In the genomic region with DNA sequence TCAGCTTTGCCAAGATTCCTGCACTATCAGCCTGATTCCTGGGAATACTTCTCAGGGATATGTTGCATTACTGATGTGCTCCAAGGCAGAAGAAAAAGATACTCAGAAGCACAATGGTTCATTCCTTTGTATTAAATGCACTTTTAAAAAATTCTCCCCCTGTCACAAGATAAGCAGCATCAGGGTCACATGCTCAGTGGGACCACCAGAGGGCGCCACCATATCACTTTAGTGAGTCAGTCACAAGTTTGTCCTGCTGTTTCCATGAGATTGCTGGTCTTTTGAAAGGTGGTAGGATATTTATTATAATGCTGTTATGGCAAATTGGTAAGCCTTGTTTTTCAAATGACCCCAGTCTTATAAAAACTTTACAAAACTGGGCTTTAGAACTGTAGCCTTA, we compare ENCODE assay signal across 9 mouse cellular contexts. TPM values are rescaled to one million over a fixed set of nuclear protein-coding genes. Genes with fewer than 3 reads are reported as not detected.
DNase-seq lines count a peak whose midpoint lies in the region; ATAC-seq and TF ChIP-seq lines count a peak whose summit lies in the region.
"Had no signal": no experiment of that assay in that cellular context is flagged by ENCODE, and none has a peak within 500 bp of the region (broad histone marks: within the 10 kb centered on the region; RNA-seq: fewer than 3 reads in every experiment).

No protein-coding gene starts in this region.

- 3% methylated on average over 1 of the region's 1 CpGs for WGBS in forebrain, postnatal 0 days
- WGBS in forebrain, embryonic 15.5 days = 0% methylated on average over 1 of the region's 1 CpGs
- 0% methylated on average over 1 of the region's 1 CpGs for WGBS in liver, postnatal 0 days (ENCODE audit: insufficient replicate concordance)
- 0% methylated on average over 1 of the region's 1 CpGs for WGBS in stomach, postnatal 0 days

- ATAC-seq in forebrain, postnatal 0 days = no peak
- ATAC-seq in forebrain, embryonic 15.5 days (replicated peaks) = no peak
- ATAC-seq in liver, postnatal 0 days = no peak
- no peak for ATAC-seq in stomach, postnatal 0 days (ENCODE audit: low FRiP score, low TSS enrichment)

- no peak overlapping the region for H3K9ac ChIP-seq in forebrain, postnatal 0 days
- no peak overlapping the region for H3K9ac ChIP-seq in forebrain, embryonic 15.5 days (replicated peaks)
- no peak overlapping the region for H3K9ac ChIP-seq in liver, postnatal 0 days (replicated peaks)
- H3K9ac ChIP-seq in stomach, postnatal 0 days (ENCODE audit: low read length) = no peak overlapping the region

- no peaks in the 10 kb centered on the region for H3K9me3 ChIP-seq in forebrain, postnatal 0 days (ENCODE audit: low read length)
- no peaks in the 10 kb centered on the region for H3K9me3 ChIP-seq in forebrain, embryonic 15.5 days
- 0 out of 2 replicates have a peak, but pooled peaks cover 2% of the 10 kb centered on the region for H3K9me3 ChIP-seq in liver, postnatal 0 days (ENCODE audit: low read length)
- no peaks in the 10 kb centered on the region for H3K9me3 ChIP-seq in stomach, postnatal 0 days (ENCODE audit: control insufficient read depth, low read length)

- intact Hi-C loops in gastrocnemius, postnatal 14 days (cut with DNase I; ENCODE audit: low total_unique reads) = no loop called here

- H3K4me2 ChIP-seq in forebrain, postnatal 0 days (ENCODE audit: low read depth) = no peak overlapping the region
- H3K4me2 ChIP-seq in forebrain, embryonic 15.5 days (replicated peaks) = no peak overlapping the region
- no peak overlapping the region for H3K4me2 ChIP-seq in liver, postnatal 0 days (ENCODE audit: low read depth, low read length)
- no peak overlapping the region for H3K4me2 ChIP-seq in stomach, postnatal 0 days (replicated peaks; ENCODE audit: low read depth)

- TF ChIP-seq CTCF in forebrain, postnatal 0 days (IDR thresholded peaks at IDR 0.05; ENCODE audit: low read depth) = peak; percentile 66
- TF ChIP-seq CTCF in liver, postnatal 0 days (IDR thresholded peaks at IDR 0.05; ENCODE audit: low read depth) = peak; percentile 73
- peak; percentile 76 for TF ChIP-seq CTCF in stomach, postnatal 0 days (IDR thresholded peaks at IDR 0.05; ENCODE audit: low read depth)

- peak; percentile 29 for DNase-seq in forebrain, postnatal 0 days
- peak; percentile 26 for DNase-seq in ovary, postnatal 36 days (ENCODE audit: low spot score)
- DNase-seq in ovary, adult 18-20 months (ENCODE audit: low spot score) = no peak
- peak; percentile 10 for DNase-seq in c-Kit-positive CD71-negative TER-119-negative erythroid progenitor cells, embryonic 14.5 days (ENCODE audit: low read depth)
- DNase-seq in gastrocnemius, postnatal 14 days = peak; percentile 49
- DNase-seq in liver, postnatal 0 days = peak; percentile 58
- DNase-seq in stomach, postnatal 0 days (ENCODE audit: low spot score) = peak; percentile 53

- H3K4me3 ChIP-seq in forebrain, postnatal 0 days (ENCODE audit: low read depth, low read length) = no peak overlapping the region
- H3K4me3 ChIP-seq in forebrain, embryonic 15.5 days = no peak overlapping the region
- H3K4me3 ChIP-seq in liver, postnatal 0 days (ENCODE audit: low read depth, low read length) = no peak overlapping the region
- no peak overlapping the region for H3K4me3 ChIP-seq in stomach, postnatal 0 days (ENCODE audit: low read depth, low read length)

- TF ChIP-seq EP300 in liver, postnatal 0 days (IDR thresholded peaks at IDR 0.05; ENCODE audit: low read depth) = no peak
- TF ChIP-seq EP300 in stomach, postnatal 0 days (optimal IDR thresholded peaks at IDR 0.05) = no peak

- no peaks in the 10 kb centered on the region for H3K4me1 ChIP-seq in forebrain, postnatal 0 days (ENCODE audit: insufficient read depth)
- no peaks in the 10 kb centered on the region for H3K4me1 ChIP-seq in forebrain, embryonic 15.5 days
- no peaks in the 10 kb centered on the region for H3K4me1 ChIP-seq in liver, postnatal 0 days (ENCODE audit: insufficient read depth)
- no peaks in the 10 kb centered on the region for H3K4me1 ChIP-seq in stomach, postnatal 0 days (replicated peaks; ENCODE audit: control insufficient read depth, insufficient read depth)

- no peak overlapping the region for H3K27ac ChIP-seq in forebrain, postnatal 0 days (ENCODE audit: low read depth, low read length)
- no peak overlapping the region for H3K27ac ChIP-seq in forebrain, embryonic 15.5 days (replicated peaks)
- H3K27ac ChIP-seq in liver, postnatal 0 days (ENCODE audit: low read depth) = no peak overlapping the region
- H3K27ac ChIP-seq in stomach, postnatal 0 days (replicated peaks) = no peak overlapping the region

- H3K36me3 ChIP-seq in forebrain, postnatal 0 days (ENCODE audit: insufficient read depth) = no peaks in the 10 kb centered on the region
- H3K36me3 ChIP-seq in forebrain, embryonic 15.5 days = no peaks in the 10 kb centered on the region
- H3K36me3 ChIP-seq in liver, postnatal 0 days (replicated peaks; ENCODE audit: insufficient read depth, low read length) = 0 out of 2 replicates have a peak, but pooled peaks cover 2% of the 10 kb centered on the region
- no peaks in the 10 kb centered on the region for H3K36me3 ChIP-seq in stomach, postnatal 0 days (ENCODE audit: control insufficient read depth, insufficient read depth, low read length)

- no peaks in the 10 kb centered on the region for H3K27me3 ChIP-seq in forebrain, postnatal 0 days (ENCODE audit: insufficient read depth, low read length)
- H3K27me3 ChIP-seq in forebrain, embryonic 15.5 days = no peaks in the 10 kb centered on the region
- no peaks in the 10 kb centered on the region for H3K27me3 ChIP-seq in liver, postnatal 0 days (ENCODE audit: insufficient read depth, low read length)
- no peaks in the 10 kb centered on the region for H3K27me3 ChIP-seq in stomach, postnatal 0 days (ENCODE audit: control insufficient read depth, insufficient read depth, low read length)

RNA-seq across cellular contexts. Expression of gene Ripply1, which starts 30.3 kb away (rescaled TPM):
- not detected in 2 replicates for total RNA-seq in forebrain, postnatal 0 days (2014; rRNA removed)
- not detected in 2 replicates for polyA plus RNA-seq in forebrain, postnatal 0 days (2015; fragmentation: Nextera tagmentation; extraction: Ambion mirVana)
- not detected in 2 replicates for polyA plus RNA-seq in forebrain, embryonic 15.5 days (2015; fragmentation: Nextera tagmentation; extraction: Ambion mirVana)
- total RNA-seq in gastrocnemius, postnatal 14 days (2021) = under 1 TPM; 0.40 to 0.62 TPM
- polyA plus RNA-seq in liver, postnatal 0 days (2015; fragmentation: Nextera tagmentation; extraction: Ambion mirVana) = not detected in 2 replicates
- not detected in 2 replicates for polyA plus RNA-seq in stomach, postnatal 0 days (2015; fragmentation: Nextera tagmentation; extraction: Ambion mirVana)
- total RNA-seq: layer of hippocampus, adult 8-10 months had no signal

RNA-seq across cellular contexts. Expression of gene Gm15013, which starts 37.6 kb away (rescaled TPM):
- total RNA-seq in forebrain, postnatal 0 days (2014; rRNA removed) = not detected in 2 replicates
- not detected in 2 replicates for polyA plus RNA-seq in forebrain, postnatal 0 days (2015; fragmentation: Nextera tagmentation; extraction: Ambion mirVana)
- not detected in 2 replicates for polyA plus RNA-seq in forebrain, embryonic 15.5 days (2015; fragmentation: Nextera tagmentation; extraction: Ambion mirVana)
- total RNA-seq in gastrocnemius, postnatal 14 days (2021) = not detected
- 0.14 TPM in 1 of 2 replicates, not detected in the other for polyA plus RNA-seq in liver, postnatal 0 days (2015; fragmentation: Nextera tagmentation; extraction: Ambion mirVana)
- polyA plus RNA-seq in stomach, postnatal 0 days (2015; fragmentation: Nextera tagmentation; extraction: Ambion mirVana) = 0.25 and 0.38 TPM in 2 replicates
- total RNA-seq: layer of hippocampus, adult 8-10 months had no signal

RNA-seq across cellular contexts. Expression of gene Cldn2, which starts 48.8 kb away (rescaled TPM):
- total RNA-seq in forebrain, postnatal 0 days (2014; rRNA removed) = 0.71 and 1.5 TPM in 2 replicates
- 1.9 and 2.6 TPM in 2 replicates for polyA plus RNA-seq in forebrain, postnatal 0 days (2015; fragmentation: Nextera tagmentation; extraction: Ambion mirVana)
- 0.70 and 2.0 TPM in 2 replicates for polyA plus RNA-seq in forebrain, embryonic 15.5 days (2015; fragmentation: Nextera tagmentation; extraction: Ambion mirVana)
- total RNA-seq in gastrocnemius, postnatal 14 days (2021) = under 1 TPM; 0.16 to 0.18 TPM
- polyA plus RNA-seq in liver, postnatal 0 days (2015; fragmentation: Nextera tagmentation; extraction: Ambion mirVana) = 8.1 and 8.4 TPM in 2 replicates
- polyA plus RNA-seq in stomach, postnatal 0 days (2015; fragmentation: Nextera tagmentation; extraction: Ambion mirVana) = 0.16 and 0.18 TPM in 2 replicates
